Mouse (Mus musculus) olfactory bulb, adult 2 months (tissue): ENCODE measurements around the gene Tpmt. TPM values are rescaled to one million over a fixed set of nuclear protein-coding genes. Genes with fewer than 3 reads are reported as not detected.

Experiments used
- H3K27ac ChIP-seq: fragments of 200-500 bp; 2 replicates; pipeline ENCODE4 v1.5.1; 2012; ENCODE audit warnings: low read depth, low read length; ENCODE audit not compliant: insufficient read depth
- H3K4me1 ChIP-seq: fragments of 200-500 bp; 2 replicates; pipeline ENCODE4 v1.6.1; 2012; ENCODE audit warnings: low read length; ENCODE audit not compliant: control insufficient read depth, insufficient read depth
- H3K4me3 ChIP-seq: fragments of 200-500 bp; 2 replicates; pipeline ENCODE4 v1.5.1; 2012; ENCODE audit warnings: mild to moderate bottlenecking, low read depth, low read length, moderate library complexity; ENCODE audit not compliant: insufficient read depth
- CTCF ChIP-seq: fragments of 200-500 bp; IDR thresholded peaks from 2 replicates; pipeline ENCODE4 v1.5.1; 2012; ENCODE audit warnings: low read depth, mild to moderate bottlenecking, low read length, moderate library complexity; ENCODE audit not compliant: insufficient read depth
- POLR2A ChIP-seq: fragments of 200-500 bp; IDR thresholded peaks from 2 replicates; pipeline ENCODE4 v1.6.1; 2012; ENCODE audit warnings: mild to moderate bottlenecking, low read depth, low read length, moderate library complexity; ENCODE audit not compliant: insufficient read depth
- WGBS: fragments of 180-500 bp; shearing (Covaris S2); methylation state at CpG from one replicate; pipeline ENCODE4 v1.1.7; 2018; 5-methylcytosine and 5-hydroxymethylcytosine counted together
- polyA plus RNA-seq: library from polyadenylated mRNA; stranded (reverse); fragments of >200 nt; gene quantifications from 2 replicates; pipeline ENCODE4 v1.2.4, GENCODE M21; 2012; ENCODE audit warnings: low replicate concordance; ENCODE audit not compliant: missing spikeins, insufficient read depth, insufficient read length

Gene Tpmt
- polyA plus RNA-seq, result not detected in 2 replicates

DNA sequence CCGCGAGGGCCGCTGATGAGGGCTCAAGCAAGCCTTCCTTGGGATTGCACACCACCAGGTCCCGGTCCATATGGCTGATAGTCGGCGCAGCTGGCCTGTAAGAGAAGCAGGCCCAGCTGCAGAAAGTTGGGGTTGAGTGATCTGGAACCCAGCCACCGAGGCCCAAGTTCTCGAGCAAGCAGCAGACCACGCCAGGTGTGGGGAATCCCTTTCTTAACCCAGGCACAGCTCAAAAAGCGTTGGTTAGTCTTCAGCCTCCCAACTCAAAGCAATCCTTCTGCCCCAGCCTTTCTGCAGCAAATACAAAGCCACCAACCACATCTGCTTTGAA is at the start of gene Tpmt:
Gene Tpmt, minus strand, starts transcription at position 121 of the 331 bp plus-strand sequence.
- Histone ChIP-seq H3K4me1 (peaks cover 13% of the 10 kb centered on the region), H3K27ac (no peak within 1 kb of the TSS), H3K4me3 (peak within 1 kb of the TSS; percentile 92)
- TF ChIP-seq CTCF (no peak), POLR2A (no peak)
- 18% methylated on average over 10 of the region's 10 CpGs for WGBS

DNA sequence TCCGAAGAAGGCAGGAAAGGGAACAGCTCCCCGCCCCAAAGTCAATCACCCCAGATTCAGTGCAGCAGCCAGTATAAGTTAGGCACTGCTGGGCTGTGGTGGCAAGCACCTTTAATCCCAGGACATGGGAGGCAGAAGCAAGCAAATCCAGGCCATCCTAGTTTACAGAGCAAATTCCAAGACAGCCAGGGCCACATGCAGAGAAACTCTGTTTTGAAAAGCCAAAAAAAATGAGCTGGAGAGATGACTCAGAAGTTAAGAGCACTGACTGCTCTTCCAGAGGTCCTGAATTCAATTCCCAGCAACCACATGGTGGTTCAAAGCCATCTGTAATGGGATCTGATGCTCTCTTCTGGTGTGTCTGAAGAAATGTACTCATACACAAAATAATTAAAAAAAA is 49.3 kb upstream of the Tpmt start:
- TF ChIP-seq CTCF (no peak), POLR2A (no peak)
- 98% methylated on average over 2 of the region's 2 CpGs for WGBS
- Histone ChIP-seq H3K4me3 (no peak overlapping the region), H3K27ac (no peak overlapping the region), H3K4me1 (no peaks in the 10 kb centered on the region)

DNA sequence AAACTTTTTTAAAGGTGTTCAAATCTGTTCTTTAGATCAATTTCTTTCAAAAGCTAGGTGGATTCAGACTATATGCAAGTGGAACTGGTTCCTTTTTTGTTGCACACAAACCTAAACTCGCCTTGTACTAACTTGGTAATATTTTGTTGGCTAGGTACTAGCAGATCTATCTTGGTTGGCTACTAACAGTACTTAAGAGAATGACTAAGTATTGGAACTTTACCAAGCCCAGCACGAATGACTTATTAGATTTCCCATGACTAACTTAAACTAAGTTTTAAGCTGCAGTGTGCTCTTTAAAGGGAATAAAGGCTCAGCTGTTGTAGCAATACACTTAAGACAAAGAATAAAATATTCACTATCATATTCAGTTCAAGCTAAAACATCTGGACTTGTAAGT is 44.7 kb upstream of the Tpmt start:
- TF ChIP-seq POLR2A (no peak), CTCF (no peak)
- 59% methylated on average over 2 of the region's 2 CpGs for WGBS
- Histone ChIP-seq H3K4me1 (no peaks in the 10 kb centered on the region), H3K27ac (no peak overlapping the region), H3K4me3 (no peak overlapping the region)

DNA sequence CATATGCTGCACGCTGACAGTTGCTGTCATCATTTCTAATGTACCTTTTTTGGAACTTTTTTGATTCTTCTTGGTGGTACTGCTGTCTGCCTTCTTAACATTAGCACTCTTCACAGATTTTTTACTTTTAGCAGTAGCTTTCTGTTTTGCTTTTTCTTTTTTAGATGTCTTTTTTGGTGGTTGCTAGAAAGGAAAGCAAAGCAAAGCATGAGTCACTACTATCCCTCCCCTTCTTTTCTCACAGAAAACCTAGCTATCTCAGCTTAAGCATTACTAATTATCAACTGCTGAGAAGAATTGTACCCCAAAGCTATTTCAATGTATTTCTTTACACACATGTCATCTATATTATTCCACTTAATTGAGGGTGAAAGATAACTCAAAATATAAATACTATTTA is 43.9 kb upstream of the Tpmt start:
- Histone ChIP-seq H3K27ac (no peak overlapping the region), H3K4me3 (no peak overlapping the region), H3K4me1 (no peaks in the 10 kb centered on the region)
- 84% methylated on average over 1 of the region's 1 CpGs for WGBS
- TF ChIP-seq CTCF, result no peak
- no peak for TF ChIP-seq POLR2A

DNA sequence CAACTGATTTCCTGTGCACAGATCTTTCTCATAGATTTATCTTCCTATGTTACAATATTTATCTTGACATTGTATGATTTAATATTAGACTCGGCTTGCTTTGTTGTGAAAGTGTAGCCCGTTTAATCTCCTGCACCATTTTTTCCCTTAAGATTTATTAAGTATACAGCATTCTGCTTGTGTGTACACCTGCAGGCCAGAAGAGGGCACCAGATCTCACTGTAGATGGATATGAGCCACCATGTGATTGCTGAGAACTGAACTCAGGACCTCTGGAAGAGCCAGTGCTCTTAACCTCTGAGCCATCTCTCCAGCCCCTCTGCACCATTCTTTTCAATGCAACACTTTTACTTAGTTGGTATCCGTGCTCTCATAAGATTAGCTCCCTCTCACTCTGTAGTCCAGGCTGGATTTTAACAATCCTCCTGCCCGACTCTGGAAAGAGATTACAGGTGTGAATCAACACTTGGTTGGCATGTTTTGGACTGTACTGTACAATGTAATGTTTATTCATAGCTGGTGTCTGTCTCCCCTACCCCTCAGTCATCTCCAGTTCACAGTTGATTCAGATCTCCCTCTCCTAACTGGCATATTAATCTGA is 36.5 kb upstream of the Tpmt start:
- Histone ChIP-seq H3K4me1 (no peaks in the 10 kb centered on the region), H3K27ac (no peak overlapping the region), H3K4me3 (no peak overlapping the region)
- WGBS, result 91% methylated on average over 4 of the region's 4 CpGs
- no peak for TF ChIP-seq POLR2A
- no peak for TF ChIP-seq CTCF

DNA sequence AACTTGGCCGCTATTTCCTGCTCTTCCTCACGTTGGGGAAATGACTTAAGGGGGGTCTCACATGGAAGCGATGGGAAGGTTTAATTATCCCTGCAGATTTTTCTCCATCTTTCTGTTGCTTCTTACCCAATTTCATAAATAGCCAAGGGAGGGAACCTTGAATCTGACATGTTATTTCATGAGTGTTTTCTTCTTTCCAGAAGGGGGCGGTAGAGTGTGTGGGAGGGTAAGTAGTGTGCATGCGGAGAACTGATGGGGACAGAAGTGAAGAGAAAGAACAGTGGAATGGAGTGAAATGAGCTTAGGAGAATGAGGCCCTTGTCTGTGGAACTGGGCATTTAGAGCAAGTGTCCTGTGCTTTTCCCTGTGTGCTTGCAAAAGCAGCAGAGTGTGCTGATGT is 34.3 kb upstream of the Tpmt start:
- H3K4me1 ChIP-seq, result no peaks in the 10 kb centered on the region
- H3K4me3 ChIP-seq, result no peak overlapping the region
- H3K27ac ChIP-seq, result no peak overlapping the region
- WGBS, result 83% methylated on average over 5 of the region's 5 CpGs
- TF ChIP-seq CTCF (no peak), POLR2A (no peak)

DNA sequence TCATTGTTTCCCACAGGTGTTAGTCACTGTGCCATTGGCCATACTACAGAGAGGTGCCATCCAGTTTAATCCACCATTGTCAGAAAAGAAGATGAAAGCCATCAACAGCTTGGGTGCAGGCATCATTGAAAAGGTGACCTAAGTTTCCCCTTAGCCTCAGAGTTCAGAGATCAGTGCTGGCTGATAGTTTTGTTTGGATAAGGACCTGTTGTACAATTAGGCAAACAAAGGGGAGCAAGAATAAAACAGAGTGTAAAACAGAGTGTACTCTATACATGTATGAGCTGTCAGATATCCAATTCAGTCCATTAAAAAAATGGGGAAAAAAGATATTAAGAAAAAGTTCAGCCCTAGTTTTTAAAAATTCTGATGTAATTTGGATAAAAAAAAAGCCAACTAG is 32.8 kb upstream of the Tpmt start:
- Histone ChIP-seq H3K4me3 (no peak overlapping the region), H3K27ac (no peak overlapping the region), H3K4me1 (no peaks in the 10 kb centered on the region)
- TF ChIP-seq CTCF, result no peak
- no peak for TF ChIP-seq POLR2A

DNA sequence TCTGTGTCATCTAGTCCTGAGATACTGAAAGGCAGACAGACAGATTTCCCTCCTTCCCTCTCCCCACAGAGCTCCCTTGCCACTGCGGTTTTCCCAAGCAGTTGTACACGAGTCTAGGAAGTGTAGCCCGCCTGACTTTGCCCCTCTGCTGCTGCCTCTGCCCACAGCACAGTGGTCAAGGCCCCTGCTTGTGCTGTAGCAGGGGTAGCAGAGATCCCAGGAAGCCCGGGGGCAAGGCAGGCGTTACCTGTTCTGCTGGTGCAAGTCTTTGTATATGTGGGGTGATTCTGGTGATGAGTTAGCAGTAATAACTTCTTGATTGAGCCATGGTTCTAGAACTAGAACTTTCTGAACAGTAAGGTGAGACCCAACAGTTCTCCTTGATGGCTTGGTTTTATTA is 31.6 kb upstream of the Tpmt start:
- no peak overlapping the region for H3K4me3 ChIP-seq
- no peaks in the 10 kb centered on the region for H3K4me1 ChIP-seq
- H3K27ac ChIP-seq, result no peak overlapping the region
- 97% methylated on average over 5 of the region's 5 CpGs for whole genome bisulfite sequencing
- TF ChIP-seq POLR2A (no peak), CTCF (no peak)

DNA sequence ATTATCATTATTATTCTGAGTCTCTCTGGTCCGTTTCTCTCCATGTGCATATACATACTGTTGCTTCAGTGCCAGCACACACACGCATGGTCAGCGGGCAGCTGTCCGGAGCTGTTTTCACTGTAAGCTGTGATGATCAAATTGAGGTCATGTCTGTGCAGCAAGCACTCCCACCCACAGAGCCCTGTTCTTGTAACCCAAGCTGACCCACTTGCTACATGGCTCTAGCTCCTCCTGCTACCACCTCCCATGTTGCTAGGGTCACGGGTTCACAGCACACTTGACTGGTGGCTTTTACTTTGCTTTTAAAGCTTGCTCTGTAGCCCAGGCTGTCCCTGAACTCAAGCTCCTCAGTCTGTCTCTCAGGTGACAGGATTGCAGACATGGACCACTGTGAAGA is 27.9 kb upstream of the Tpmt start:
- Histone ChIP-seq H3K4me3 (no peak overlapping the region), H3K4me1 (no peaks in the 10 kb centered on the region), H3K27ac (no peak overlapping the region)
- TF ChIP-seq CTCF (no peak), POLR2A (no peak)
- 95% methylated on average over 5 of the region's 5 CpGs for WGBS

DNA sequence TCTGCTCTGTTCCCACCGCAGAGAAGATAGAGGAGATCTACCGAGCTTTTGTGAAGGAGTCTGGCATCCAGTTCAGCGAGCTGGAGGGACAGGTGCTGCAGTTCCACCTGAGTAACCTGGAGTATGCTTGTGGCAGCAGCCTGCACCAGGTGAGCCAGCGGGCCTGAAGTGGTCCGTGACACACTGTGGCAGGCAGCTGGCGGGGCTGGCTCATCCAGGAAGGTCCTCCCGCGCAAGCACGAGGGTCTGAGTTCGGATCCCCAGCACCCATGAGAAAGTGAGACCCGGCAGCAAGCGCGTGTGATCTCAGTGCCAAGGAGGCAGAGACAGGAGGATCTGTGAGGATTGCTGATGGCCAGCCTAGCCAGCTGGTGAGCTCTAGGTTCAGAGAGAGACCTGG is 27.3 kb upstream of the Tpmt start:
- no peaks in the 10 kb centered on the region for H3K4me1 ChIP-seq
- H3K27ac ChIP-seq, result no peak overlapping the region
- WGBS, result 97% methylated on average over 13 of the region's 13 CpGs
- TF ChIP-seq CTCF (no peak), POLR2A (no peak)
- H3K4me3 ChIP-seq, result no peak overlapping the region
